Comparison of ENCODE assay signal across 11 mouse cellular contexts in genomic region chr9:107462907-107463306, GRCm38 (mm10).
DNase-seq lines count a peak whose midpoint lies in the region; ATAC-seq and TF ChIP-seq lines count a peak whose summit lies in the region.
"Had no signal": no experiment of that assay in that cellular context is flagged by ENCODE, and none has a peak within 500 bp of the region (broad histone marks: within the 10 kb centered on the region; RNA-seq: fewer than 3 reads in every experiment).

No protein-coding gene starts in this region.

- TF ChIP-seq EP300 in liver, embryonic 14.5 days (IDR thresholded peaks at IDR 0.05; ENCODE audit: low read depth) = peak; percentile 50; the same call in 1 of the 2 replicates

- H3K27ac ChIP-seq in heart, embryonic 14.5 days (replicated peaks in 1 of 2; ENCODE audit: control insufficient read depth in 1 of 2, insufficient read depth in 1 of 2, low read depth in 2 of 2, low read length in 2 of 2) = peak overlapping the region; percentile 73 to 78
- H3K27ac ChIP-seq in midbrain, embryonic 14.5 days (replicated peaks; ENCODE audit: low read depth, low read length) = peak overlapping the region; percentile 81; the same call in 1 of the 2 replicates
- no peak overlapping the region for H3K27ac ChIP-seq in midbrain, embryonic 10.5 days (replicated peaks)
- no peak overlapping the region for H3K27ac ChIP-seq in liver, embryonic 14.5 days
- H3K27ac ChIP-seq: forebrain, embryonic 13.5 days; limb, embryonic 13.5 days; neural tube, embryonic 13.5 days had no signal

- no peak overlapping the region for H3K4me3 ChIP-seq in heart, embryonic 14.5 days (ENCODE audit: control insufficient read depth in 1 of 2, insufficient read depth in 1 of 2, low read depth in 1 of 2, low read length in 2 of 2)
- no peak overlapping the region for H3K4me3 ChIP-seq in midbrain, embryonic 14.5 days (replicated peaks; ENCODE audit: low read depth, low read length)
- H3K4me3 ChIP-seq in midbrain, embryonic 10.5 days = no peak overlapping the region
- no peak overlapping the region for H3K4me3 ChIP-seq in liver, embryonic 14.5 days (ENCODE audit: insufficient read depth in 1 of 2, low read depth in 2 of 2, low read length in 2 of 2)
- H3K4me3 ChIP-seq: forebrain, embryonic 13.5 days; limb, embryonic 13.5 days; neural tube, embryonic 13.5 days had no signal

- no peaks in the 10 kb centered on the region for H3K27me3 ChIP-seq in heart, embryonic 14.5 days (ENCODE audit: control insufficient read depth, insufficient read depth, low read length)
- H3K27me3 ChIP-seq in midbrain, embryonic 14.5 days (ENCODE audit: control insufficient read depth, insufficient read depth, low read length) = no peaks in the 10 kb centered on the region
- H3K27me3 ChIP-seq in midbrain, embryonic 10.5 days (ENCODE audit: low read depth, poor library complexity, severe bottlenecking) = peaks cover 50% of the 10 kb centered on the region
- no peaks in the 10 kb centered on the region for H3K27me3 ChIP-seq in liver, embryonic 14.5 days (ENCODE audit: control insufficient read depth, insufficient read depth, low read length)
- H3K27me3 ChIP-seq: neural tube, embryonic 13.5 days had no signal

- intact Hi-C loops in heart, postnatal 14 days (cut with DNase I) = loop anchor here (2.0 kb wide), 1 partner anchor 96 kb away; no protein-coding TSS in a partner anchor

- no peak for DNase-seq in heart, postnatal 14 days
- DNase-seq in midbrain, embryonic 14.5 days = no peak
- DNase-seq in midbrain, embryonic 10.5 days (ENCODE audit: low spot score) = no peak
- DNase-seq in liver, embryonic 14.5 days (ENCODE audit: low read depth in 3 of 3, low spot score in 3 of 3) = peak in 2 of 3 experiments; percentile 52
- no peak for DNase-seq in cerebellum, adult 11 months
- no peak for DNase-seq in kidney, postnatal 25 days

- no peaks in the 10 kb centered on the region for H3K9me3 ChIP-seq in heart, embryonic 14.5 days (ENCODE audit: control insufficient read depth, low read length)
- H3K9me3 ChIP-seq in midbrain, embryonic 14.5 days (ENCODE audit: control insufficient read depth, low read length) = no peaks in the 10 kb centered on the region
- H3K9me3 ChIP-seq in midbrain, embryonic 10.5 days (replicated peaks) = no peaks in the 10 kb centered on the region
- H3K9me3 ChIP-seq in liver, embryonic 14.5 days (ENCODE audit: control insufficient read depth, low read length) = no peaks in the 10 kb centered on the region
- H3K9me3 ChIP-seq: forebrain, embryonic 13.5 days; limb, embryonic 13.5 days; neural tube, embryonic 13.5 days had no signal

- no peak overlapping the region for H3K9ac ChIP-seq in heart, embryonic 14.5 days (ENCODE audit: low read length)
- H3K9ac ChIP-seq in midbrain, embryonic 14.5 days (replicated peaks; ENCODE audit: low read length) = no peak overlapping the region
- H3K9ac ChIP-seq in liver, embryonic 14.5 days (replicated peaks) = no peak overlapping the region
- H3K9ac ChIP-seq: limb, embryonic 13.5 days; neural tube, embryonic 13.5 days had no signal

- 18% methylated on average over 5 of the region's 5 CpGs for WGBS in heart, embryonic 14.5 days
- 82% methylated on average over 5 of the region's 5 CpGs for WGBS in midbrain, embryonic 14.5 days
- 78% methylated on average over 5 of the region's 5 CpGs for WGBS in midbrain, embryonic 10.5 days
- WGBS in liver, embryonic 14.5 days (ENCODE audit: insufficient replicate concordance) = 26% methylated on average over 5 of the region's 5 CpGs

- 0 out of 2 replicates have a peak, but pooled peaks have one; percentile 42 for ATAC-seq in heart, embryonic 14.5 days (ENCODE audit: insufficient number of reproducible peaks, insufficient read depth, low FRiP score, low read depth)
- no peak for ATAC-seq in midbrain, embryonic 14.5 days (ENCODE audit: low FRiP score, low TSS enrichment)
- peak; percentile 80 for ATAC-seq in liver, embryonic 14.5 days (ENCODE audit: insufficient read depth)
- ATAC-seq: inflammation-experienced regulatory T-cells, adult 6 months had no signal

- peak overlapping the region; percentile 11; the same call in 1 of the 2 replicates for H3K4me2 ChIP-seq in heart, embryonic 14.5 days (ENCODE audit: low read length)
- no peak overlapping the region for H3K4me2 ChIP-seq in midbrain, embryonic 14.5 days (ENCODE audit: low read length)
- H3K4me2 ChIP-seq in liver, embryonic 14.5 days (ENCODE audit: low read depth) = peak overlapping the region; percentile 9
- H3K4me2 ChIP-seq: forebrain, embryonic 13.5 days; limb, embryonic 13.5 days; neural tube, embryonic 13.5 days had no signal

- H3K36me3 ChIP-seq in heart, embryonic 14.5 days (ENCODE audit: control insufficient read depth, insufficient read depth, low read length) = no peaks in the 10 kb centered on the region
- H3K36me3 ChIP-seq in midbrain, embryonic 14.5 days (ENCODE audit: control insufficient read depth, insufficient read depth, low read length) = no peaks in the 10 kb centered on the region
- H3K36me3 ChIP-seq in midbrain, embryonic 10.5 days = no peaks in the 10 kb centered on the region
- no peaks in the 10 kb centered on the region for H3K36me3 ChIP-seq in liver, embryonic 14.5 days (replicated peaks; ENCODE audit: control insufficient read depth, insufficient read depth, low read depth)
- H3K36me3 ChIP-seq: limb, embryonic 13.5 days; neural tube, embryonic 13.5 days had no signal

- peaks cover 22 to 23% of the 10 kb centered on the region in 2 experiments for H3K4me1 ChIP-seq in heart, embryonic 14.5 days (ENCODE audit: control insufficient read depth in 2 of 2, insufficient read depth in 2 of 2, low read length in 2 of 2)
- peaks cover 25% of the 10 kb centered on the region for H3K4me1 ChIP-seq in midbrain, embryonic 14.5 days (ENCODE audit: control insufficient read depth, insufficient read depth, low read length)
- peaks cover 49% of the 10 kb centered on the region for H3K4me1 ChIP-seq in midbrain, embryonic 10.5 days
- H3K4me1 ChIP-seq in liver, embryonic 14.5 days (replicated peaks; ENCODE audit: control insufficient read depth in 2 of 2, insufficient read depth in 2 of 2, low read length in 1 of 2) = peaks cover 18 to 25% of the 10 kb centered on the region in 2 experiments
- H3K4me1 ChIP-seq: limb, embryonic 13.5 days had no signal

- TF ChIP-seq CTCF in liver, embryonic 14.5 days (IDR thresholded peaks at IDR 0.05; ENCODE audit: low read depth) = no peak

Comparison
In these comparisons a context has a peak if more than half of its experiments do, and no peak if none do; other contexts are left out.
1. H3K27ac ChIP-seq: peak in heart, embryonic 14.5 days (2 of 2) and midbrain, embryonic 14.5 days (single experiment); none in midbrain, embryonic 10.5 days (single experiment) and liver, embryonic 14.5 days (single experiment).
2. DNase-seq: peak in liver, embryonic 14.5 days (2 of 3); none in heart, postnatal 14 days (0 of 2), midbrain, embryonic 14.5 days (single experiment), midbrain, embryonic 10.5 days (single experiment), cerebellum, adult 11 months (single experiment) and kidney, postnatal 25 days (0 of 2).